Mouse (Mus musculus): Measurements from ENCODE around the gene Pipox. TPM values are rescaled to one million over a fixed set of nuclear protein-coding genes. Genes with fewer than 3 reads are reported as not detected.

Gene Pipox
- polyA plus RNA-seq, 1 experiment from 2014 or later: 6.0 TPM

DNA sequence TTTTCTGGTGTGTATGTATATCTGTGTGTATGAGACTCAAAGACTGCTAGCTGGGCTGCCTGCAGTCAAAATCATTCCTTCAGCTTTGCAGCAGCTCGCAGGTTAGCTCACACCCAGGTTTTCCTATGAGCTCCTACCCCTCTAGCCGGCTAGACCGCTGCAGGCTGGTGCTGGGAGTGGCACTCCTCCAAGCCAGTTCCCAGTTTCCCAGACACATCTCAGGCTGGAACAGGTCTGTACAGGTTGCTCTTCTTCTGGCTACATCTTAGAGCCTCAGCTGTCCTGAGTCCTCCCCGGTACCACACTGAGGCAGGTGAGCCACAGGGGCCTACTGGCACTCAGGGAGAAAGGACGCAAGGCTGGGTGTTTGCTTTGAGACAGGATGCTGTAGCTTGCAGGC, 56.0 kb downstream of the Pipox start:
- peaks cover 34% of the 10 kb centered on the region for H3K36me3 ChIP-seq (ENCODE audit: control insufficient read depth, insufficient read depth, low read length)
- ATAC-seq: no peak
- WGBS: 91% methylated on average over 5 of the region's 5 CpGs
- H3K4me3 ChIP-seq (ENCODE audit: low read depth, low read length): no peak overlapping the region
- no peak overlapping the region for H3K27ac ChIP-seq (ENCODE audit: low read length)
- no peak overlapping the region for H3K9ac ChIP-seq (ENCODE audit: low read depth, low read length)
- H3K27me3 ChIP-seq (ENCODE audit: control insufficient read depth, insufficient read depth, low read depth, low read length): no peaks in the 10 kb centered on the region
- no peak overlapping the region for H3K4me2 ChIP-seq (ENCODE audit: low read length)
- H3K4me1 ChIP-seq (ENCODE audit: control insufficient read depth, insufficient read depth, low read length): no peaks in the 10 kb centered on the region
- no peaks in the 10 kb centered on the region for H3K9me3 ChIP-seq (replicated peaks; ENCODE audit: control insufficient read depth, low read length, poor library complexity, severe bottlenecking)

- no peaks in the 10 kb centered on the region for H3K27me3 ChIP-seq (ENCODE audit: control insufficient read depth, insufficient read depth, low read depth, low read length)
- WGBS: 76% methylated on average over 4 of the region's 4 CpGs
- peaks cover 27% of the 10 kb centered on the region for H3K36me3 ChIP-seq (ENCODE audit: control insufficient read depth, insufficient read depth, low read length)
- no peak for ATAC-seq
- no peaks in the 10 kb centered on the region for H3K4me1 ChIP-seq (ENCODE audit: control insufficient read depth, insufficient read depth, low read length)
- no peaks in the 10 kb centered on the region for H3K9me3 ChIP-seq (replicated peaks; ENCODE audit: control insufficient read depth, low read length, poor library complexity, severe bottlenecking)
- no peak overlapping the region for H3K4me3 ChIP-seq (ENCODE audit: low read depth, low read length)
- H3K4me2 ChIP-seq (ENCODE audit: low read length): no peak overlapping the region
- no peak overlapping the region for H3K27ac ChIP-seq (ENCODE audit: low read length)
- H3K9ac ChIP-seq (ENCODE audit: low read depth, low read length): no peak overlapping the region
Measured at GRCm38 (mm10) chr11:77836751-77837150, 57.1 kb downstream of the Pipox start.

GRCm38 (mm10) chr11:77836290-77836689, 57.6 kb downstream of the Pipox start:
- peaks cover 25% of the 10 kb centered on the region for H3K36me3 ChIP-seq (ENCODE audit: control insufficient read depth, insufficient read depth, low read length)
- H3K9me3 ChIP-seq (replicated peaks; ENCODE audit: control insufficient read depth, low read length, poor library complexity, severe bottlenecking): no peaks in the 10 kb centered on the region
- ATAC-seq: no peak
- no peak overlapping the region for H3K27ac ChIP-seq (ENCODE audit: low read length)
- H3K9ac ChIP-seq (ENCODE audit: low read depth, low read length): no peak overlapping the region
- 55% methylated on average over 5 of the region's 5 CpGs for WGBS
- no peak overlapping the region for H3K4me2 ChIP-seq (ENCODE audit: low read length)
- no peaks in the 10 kb centered on the region for H3K27me3 ChIP-seq (ENCODE audit: control insufficient read depth, insufficient read depth, low read depth, low read length)
- no peak overlapping the region for H3K4me3 ChIP-seq (ENCODE audit: low read depth, low read length)
- H3K4me1 ChIP-seq (ENCODE audit: control insufficient read depth, insufficient read depth, low read length): no peaks in the 10 kb centered on the region

DNA sequence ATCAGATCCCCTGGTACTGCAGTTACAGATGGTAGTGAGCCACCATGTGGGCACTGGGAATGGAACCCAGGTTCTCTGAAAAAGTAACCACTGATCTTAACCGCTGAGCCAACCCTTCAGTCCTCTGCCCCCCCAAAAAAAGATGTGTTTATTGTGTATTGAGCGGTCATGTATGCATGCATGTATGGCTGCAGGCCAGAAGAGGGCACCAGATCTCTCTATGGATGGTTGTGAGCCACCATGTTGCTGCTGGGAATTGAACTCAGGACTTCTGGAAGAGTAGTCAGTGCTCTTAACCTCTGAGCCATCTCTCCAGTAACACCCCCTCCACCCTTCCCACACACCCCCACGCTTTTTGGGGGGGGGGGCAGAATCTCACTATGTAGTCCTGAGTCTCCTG, 58.8 kb downstream of the Pipox start:
- WGBS: 89% methylated on average over 3 of the region's 3 CpGs
- no peaks in the 10 kb centered on the region for H3K4me1 ChIP-seq (ENCODE audit: control insufficient read depth, insufficient read depth, low read length)
- peaks cover 25% of the 10 kb centered on the region for H3K36me3 ChIP-seq (ENCODE audit: control insufficient read depth, insufficient read depth, low read length)
- no peaks in the 10 kb centered on the region for H3K27me3 ChIP-seq (ENCODE audit: control insufficient read depth, insufficient read depth, low read depth, low read length)
- no peak overlapping the region for H3K4me2 ChIP-seq (ENCODE audit: low read length)
- ATAC-seq: no peak
- H3K27ac ChIP-seq (ENCODE audit: low read length): no peak overlapping the region
- no peak overlapping the region for H3K9ac ChIP-seq (ENCODE audit: low read depth, low read length)
- H3K4me3 ChIP-seq (ENCODE audit: low read depth, low read length): no peak overlapping the region
- H3K9me3 ChIP-seq (replicated peaks; ENCODE audit: control insufficient read depth, low read length, poor library complexity, severe bottlenecking): no peaks in the 10 kb centered on the region

DNA sequence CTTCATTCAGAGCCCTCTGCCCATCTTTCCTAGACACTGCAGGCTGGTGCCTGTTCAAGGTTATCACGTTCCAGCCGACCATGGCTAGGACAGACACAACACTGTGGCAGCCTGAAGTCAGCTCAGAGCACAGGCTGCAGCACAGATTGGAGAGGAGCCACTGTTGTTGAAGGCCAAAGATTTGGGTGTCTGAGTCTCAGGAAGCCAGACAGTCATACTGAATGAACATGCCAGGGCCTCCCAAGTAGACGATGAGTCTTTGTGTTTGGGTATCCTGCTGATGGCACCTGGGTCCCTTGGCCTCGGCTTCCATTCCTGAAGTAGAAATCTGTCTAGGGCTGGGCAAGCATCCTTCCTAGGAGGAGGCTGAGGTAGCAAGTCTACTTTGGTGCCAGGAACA, 61.4 kb downstream of the Pipox start:
- no peak for ATAC-seq
- no peak overlapping the region for H3K4me2 ChIP-seq (ENCODE audit: low read length)
- no peaks in the 10 kb centered on the region for H3K27me3 ChIP-seq (ENCODE audit: control insufficient read depth, insufficient read depth, low read depth, low read length)
- WGBS: 88% methylated on average over 4 of the region's 4 CpGs
- H3K9me3 ChIP-seq (replicated peaks; ENCODE audit: control insufficient read depth, low read length, poor library complexity, severe bottlenecking): no peaks in the 10 kb centered on the region
- H3K4me3 ChIP-seq (ENCODE audit: low read depth, low read length): no peak overlapping the region
- H3K27ac ChIP-seq (ENCODE audit: low read length): no peak overlapping the region
- H3K9ac ChIP-seq (ENCODE audit: low read depth, low read length): no peak overlapping the region
- no peaks in the 10 kb centered on the region; the same call in 1 of the 2 replicates for H3K4me1 ChIP-seq (ENCODE audit: control insufficient read depth, insufficient read depth, low read length)
- peaks cover 38% of the 10 kb centered on the region for H3K36me3 ChIP-seq (ENCODE audit: control insufficient read depth, insufficient read depth, low read length)

DNA sequence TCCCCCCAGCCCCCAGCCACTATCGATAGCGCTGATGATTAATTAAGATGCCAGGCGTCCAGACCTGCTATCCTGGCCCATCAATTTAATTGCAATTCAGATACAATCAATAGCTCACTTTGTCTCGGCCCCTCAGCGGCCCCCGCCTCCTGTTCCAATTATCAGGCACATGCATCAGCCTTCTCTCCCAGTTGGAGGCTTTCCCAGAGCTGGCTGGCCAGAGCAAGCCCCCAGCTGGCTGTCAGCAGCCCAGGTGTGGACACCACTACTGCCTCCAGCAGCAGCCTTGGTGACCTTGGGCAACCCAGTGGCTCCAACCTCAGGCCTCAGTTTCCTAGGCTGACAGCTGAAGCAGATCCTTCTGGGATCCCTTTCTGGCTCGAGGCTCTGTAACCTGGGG, 63.0 kb downstream of the Pipox start:
- Histone ChIP-seq H3K4me2 (ENCODE audit: low read length) (no peak overlapping the region), H3K9ac (ENCODE audit: low read depth, low read length) (no peak overlapping the region), H3K36me3 (ENCODE audit: control insufficient read depth, insufficient read depth, low read length) (peaks cover 30% of the 10 kb centered on the region), H3K4me3 (ENCODE audit: low read depth, low read length) (no peak overlapping the region), H3K9me3 (replicated peaks; ENCODE audit: control insufficient read depth, low read length, poor library complexity, severe bottlenecking) (no peaks in the 10 kb centered on the region), H3K27ac (ENCODE audit: low read length) (peak overlapping the region; percentile 28; the same call in 1 of the 2 replicates), H3K4me1 (ENCODE audit: control insufficient read depth, insufficient read depth, low read length) (peaks cover 14% of the 10 kb centered on the region), H3K27me3 (ENCODE audit: control insufficient read depth, insufficient read depth, low read depth, low read length) (no peaks in the 10 kb centered on the region)
- 47% methylated on average over 7 of the region's 7 CpGs for WGBS
- ATAC-seq: no peak

Other genes with a start within 250 kb of the Pipox start
- gene Nufip2, start 207.9 kb downstream of the Pipox start, polyA plus RNA-seq (2015; fragmentation: Nextera tagmentation; extraction: Ambion mirVana): 2.9 and 3.2 TPM in 2 replicates
- 0.24 and 0.47 TPM in 2 replicates for gene Cryba1, start 168.8 kb downstream of the Pipox start, polyA plus RNA-seq (2015; fragmentation: Nextera tagmentation; extraction: Ambion mirVana)
- 46.8 and 55.4 TPM in 2 replicates for gene Myo18a, start 130.8 kb downstream of the Pipox start, polyA plus RNA-seq (2015; fragmentation: Nextera tagmentation; extraction: Ambion mirVana)
- 2.0 and 2.5 TPM in 2 replicates for gene Gm10277, start 106.3 kb downstream of the Pipox start, polyA plus RNA-seq (2015; fragmentation: Nextera tagmentation; extraction: Ambion mirVana)
- 140 and 146 TPM in 2 replicates for gene Sez6, start 36.7 kb upstream of the Pipox start, polyA plus RNA-seq (2015; fragmentation: Nextera tagmentation; extraction: Ambion mirVana)
- gene Phf12, start 88.7 kb upstream of the Pipox start, polyA plus RNA-seq (2015; fragmentation: Nextera tagmentation; extraction: Ambion mirVana): 11.8 and 17.8 TPM in 2 replicates
- gene Dhrs13, start 138.2 kb upstream of the Pipox start, polyA plus RNA-seq (2015; fragmentation: Nextera tagmentation; extraction: Ambion mirVana): 50.5 and 53.3 TPM in 2 replicates
- 71.7 and 83.4 TPM in 2 replicates for gene Flot2, start 143.8 kb upstream of the Pipox start, polyA plus RNA-seq (2015; fragmentation: Nextera tagmentation; extraction: Ambion mirVana)
- 32.8 and 33.3 TPM in 2 replicates for gene Eral1, start 186.3 kb upstream of the Pipox start, polyA plus RNA-seq (2015; fragmentation: Nextera tagmentation; extraction: Ambion mirVana)
- 27.7 and 28.7 TPM in 2 replicates for gene Fam222b, start 200.6 kb upstream of the Pipox start, polyA plus RNA-seq (2015; fragmentation: Nextera tagmentation; extraction: Ambion mirVana)

Measured in midbrain, embryonic 16.5 days (tissue).